Mouse (Mus musculus) erythroblast, embryonic 14.5 days (primary cell): ENCODE data around the gene Psmc3ip. TPM values are rescaled to one million over a fixed set of nuclear protein-coding genes. Genes with fewer than 3 reads are reported as not detected.

Experiments
- H3K27me3 ChIP-seq: 2 replicates; pipeline ENCODE4 v1.6.1; 2012; ENCODE audit warnings: inconsistent platforms; ENCODE audit not compliant: control insufficient read depth
- H3K36me3 ChIP-seq: 2 replicates; pipeline ENCODE4 v1.6.1; 2012; ENCODE audit warnings: mild to moderate bottlenecking, inconsistent platforms; ENCODE audit not compliant: control insufficient read depth
- H3K4me1 ChIP-seq: 2 replicates; pipeline ENCODE4 v1.6.1; 2012; ENCODE audit warnings: inconsistent platforms; ENCODE audit not compliant: control insufficient read depth
- H3K4me3 ChIP-seq: replicated peaks from 2 replicates; pipeline ENCODE3; 2012; ENCODE audit warnings: moderate library complexity, mild to moderate bottlenecking, inconsistent platforms
- H3K9me3 ChIP-seq: 2 replicates; pipeline ENCODE4 v1.6.1; 2012; ENCODE audit warnings: low read length, inconsistent platforms, mixed read lengths; ENCODE audit not compliant: control insufficient read depth
- GATA1 ChIP-seq: IDR thresholded peaks from 2 replicates; pipeline ENCODE4 v1.6.1; 2012; ENCODE audit warnings: low read length, inconsistent platforms, mixed read lengths
- TAL1 ChIP-seq: IDR thresholded peaks from 3 replicates; pipeline ENCODE4 v1.6.1; 2012; ENCODE audit warnings: low read length, inconsistent platforms, mixed read lengths
- polyA plus RNA-seq: library from polyadenylated mRNA; stranded (reverse); fragments of >175 nt; gene quantifications from 2 replicates; pipeline ENCODE4 v1.2.3, GENCODE M21; 2012

Gene Psmc3ip
- polyA plus RNA-seq, 1 experiment, result 5.2 TPM

GRCm38 (mm10) chr11:101069391-101070188, 25.6 kb downstream of the Psmc3ip start, which contains the start of gene Naglu:
Gene Naglu, plus strand, starts transcription at chr11:101070012.
- Histone ChIP-seq H3K27me3 (peaks cover 61% of the 10 kb centered on the region), H3K36me3 (peaks cover 18% of the 10 kb centered on the region), H3K9me3 (peaks cover 4% of the 10 kb centered on the region; the same call in 1 of the 2 replicates), H3K4me1 (peaks cover 52% of the 10 kb centered on the region), H3K4me3 (peak within 1 kb of the TSS; percentile 81)
- TF ChIP-seq TAL1 (no peak), GATA1 (no peak)

- Histone ChIP-seq H3K36me3 (peaks cover 46% of the 10 kb centered on the region), H3K27me3 (peaks cover 41% of the 10 kb centered on the region), H3K4me3 (peak overlapping the region; percentile 40), H3K4me1 (peaks cover 78% of the 10 kb centered on the region), H3K9me3 (no peaks in the 10 kb centered on the region)
- TF ChIP-seq TAL1 (no peak), GATA1 (no peak)
Observed at GRCm38 (mm10) chr11:101066549-101067412, 28.5 kb downstream of the Psmc3ip start.

GRCm38 (mm10) chr11:101065002-101065401, 30.2 kb downstream of the Psmc3ip start:
- TF ChIP-seq GATA1 (no peak), TAL1 (no peak)
- H3K36me3 ChIP-seq, result peaks cover 64% of the 10 kb centered on the region
- no peaks in the 10 kb centered on the region for H3K9me3 ChIP-seq
- no peak overlapping the region for H3K4me3 ChIP-seq
- peaks cover 23% of the 10 kb centered on the region for H3K27me3 ChIP-seq
- peaks cover 75% of the 10 kb centered on the region for H3K4me1 ChIP-seq

DNA sequence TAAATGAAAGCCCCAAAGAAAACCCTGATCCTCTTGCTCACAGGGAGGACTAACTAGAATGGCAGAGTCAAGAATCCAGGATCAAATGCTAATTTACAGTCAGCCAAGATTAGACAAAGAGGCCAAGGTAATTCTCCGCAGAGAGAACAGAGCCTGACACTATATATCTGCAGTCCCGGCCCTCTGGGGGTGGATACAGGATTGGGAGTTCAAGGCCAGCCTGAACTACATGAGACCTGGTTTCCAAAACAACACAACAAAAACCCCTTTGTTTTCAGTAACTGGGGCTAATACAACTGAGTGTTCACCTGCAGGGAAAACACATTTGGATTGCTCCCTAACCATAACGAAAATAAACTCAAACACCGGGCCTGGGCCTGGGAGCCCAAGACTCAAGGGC, 30.8 kb downstream of the Psmc3ip start:
- H3K27me3 ChIP-seq, result peaks cover 19% of the 10 kb centered on the region
- TF ChIP-seq TAL1, result no peak
- no peak for TF ChIP-seq GATA1
- no peaks in the 10 kb centered on the region for H3K9me3 ChIP-seq
- H3K36me3 ChIP-seq, result peaks cover 69% of the 10 kb centered on the region
- peak overlapping the region; percentile 43 for H3K4me3 ChIP-seq
- H3K4me1 ChIP-seq, result peaks cover 69% of the 10 kb centered on the region

DNA sequence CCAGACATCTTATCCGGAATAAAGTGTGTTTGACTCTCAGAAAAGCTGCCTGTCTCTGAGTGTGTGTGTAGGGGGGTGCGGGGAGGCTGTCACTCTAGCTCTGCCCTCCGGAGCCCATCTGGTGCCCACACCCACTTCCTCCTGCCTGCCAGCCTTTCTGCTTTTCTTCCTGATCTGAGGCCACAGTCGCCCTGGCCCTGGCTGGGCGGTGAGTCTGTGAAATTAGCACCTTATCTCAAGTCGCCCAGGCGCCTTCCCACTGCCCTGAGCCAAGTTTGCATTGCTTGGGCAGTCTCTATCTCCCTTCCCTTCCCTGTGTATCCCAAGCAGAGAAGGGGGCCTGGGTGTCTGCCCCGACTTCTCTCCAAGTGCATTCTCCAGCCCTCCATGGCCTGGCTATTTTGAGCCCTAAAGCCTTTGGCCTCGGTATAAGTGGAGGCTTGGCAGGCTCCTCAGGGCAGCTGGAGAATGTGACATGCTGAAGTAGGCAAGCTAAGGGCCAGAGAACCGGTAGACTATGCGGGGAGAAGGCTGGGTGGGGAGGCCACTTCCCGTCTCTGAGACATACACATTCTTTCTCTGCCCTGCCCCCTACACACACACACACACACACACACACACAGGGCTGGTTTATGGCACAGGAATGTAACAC, 31.4 kb downstream of the Psmc3ip start:
- peaks cover 66% of the 10 kb centered on the region for H3K4me1 ChIP-seq

DNA sequence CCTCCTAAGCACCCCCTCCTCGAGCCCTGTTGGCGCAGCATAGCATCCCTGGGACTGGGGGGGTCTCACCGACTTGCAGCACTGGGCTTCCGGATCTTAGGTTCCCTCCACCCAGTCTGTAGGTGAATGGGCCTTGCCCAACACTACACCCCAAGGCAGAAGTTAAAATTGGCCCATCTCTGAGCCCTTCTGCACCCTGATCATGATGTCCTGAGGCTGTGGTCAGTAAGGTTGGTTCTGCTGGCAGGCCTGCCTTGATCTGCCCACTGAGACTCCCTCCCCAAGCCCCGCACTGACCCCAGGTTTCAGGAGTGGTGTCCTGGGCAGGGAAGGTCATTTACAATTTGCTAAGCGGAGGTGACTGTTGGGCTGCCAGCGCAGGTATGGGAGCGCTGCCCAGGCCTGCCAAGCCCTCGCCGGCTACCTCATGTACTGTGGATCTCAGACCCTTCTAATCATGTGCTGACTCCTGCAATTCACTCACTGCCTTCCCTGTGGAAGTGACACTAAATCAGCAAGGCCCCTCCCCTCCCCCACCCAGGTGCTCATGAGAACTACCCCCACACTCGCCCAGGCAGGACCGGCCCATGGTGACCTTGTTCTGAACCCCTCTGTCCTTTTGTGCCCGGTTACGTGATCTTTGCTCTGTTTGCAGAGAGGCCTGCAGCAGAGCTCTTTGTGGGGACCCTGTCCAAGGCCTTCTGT, 32.1 kb downstream of the Psmc3ip start:
- peaks cover 6% of the 10 kb centered on the region for H3K27me3 ChIP-seq
- TF ChIP-seq GATA1 (no peak), TAL1 (no peak)
- peak overlapping the region; percentile 43 for H3K4me3 ChIP-seq
- H3K4me1 ChIP-seq, result peaks cover 73% of the 10 kb centered on the region
- H3K9me3 ChIP-seq, result no peaks in the 10 kb centered on the region
- H3K36me3 ChIP-seq, result peaks cover 82% of the 10 kb centered on the region

More for the DNA sequence above, 31.4 kb downstream of the Psmc3ip start:
- Histone ChIP-seq H3K27me3 (peaks cover 13% of the 10 kb centered on the region), H3K36me3 (peaks cover 76% of the 10 kb centered on the region), H3K9me3 (no peaks in the 10 kb centered on the region), H3K4me3 (peak overlapping the region; percentile 43)
- peak; percentile 81 for TF ChIP-seq GATA1
- peak; percentile 93 for TF ChIP-seq TAL1

DNA sequence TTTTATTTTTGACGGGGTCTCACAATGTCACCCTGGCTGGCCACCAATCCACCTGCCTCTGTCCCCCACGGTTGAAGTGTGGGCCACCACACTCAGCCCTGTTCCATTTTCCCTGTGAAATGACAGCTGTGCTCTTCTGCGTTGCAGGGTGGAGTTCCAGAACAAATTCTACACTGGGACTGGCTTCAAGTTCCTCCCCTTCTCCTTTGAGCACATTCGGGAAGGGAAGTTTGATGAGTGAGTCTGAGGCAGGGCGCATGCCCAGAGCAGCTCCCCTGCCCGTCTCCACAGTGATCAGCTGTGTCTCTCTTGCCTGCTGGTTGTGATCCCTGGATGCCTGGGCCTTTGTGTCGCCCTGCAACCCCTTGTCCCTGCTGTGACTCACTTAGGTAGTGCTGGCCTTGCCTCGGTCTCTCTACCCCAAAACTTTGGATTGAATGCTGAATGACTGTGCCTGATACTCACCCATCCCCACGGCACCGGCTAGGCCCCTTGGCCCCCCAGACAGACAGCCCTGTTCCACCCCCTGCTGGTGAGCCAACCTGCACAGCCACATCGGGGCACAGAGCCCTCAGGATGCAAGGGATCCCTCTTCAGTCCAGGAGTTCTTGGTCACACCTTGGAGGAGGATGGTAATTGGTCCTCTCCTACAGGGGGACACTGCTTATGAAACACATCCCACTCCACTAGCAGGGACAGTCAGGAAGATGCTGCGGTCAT, 32.9 kb downstream of the Psmc3ip start:
- TF ChIP-seq GATA1 (no peak), TAL1 (no peak)
- H3K27me3 ChIP-seq, result no peaks in the 10 kb centered on the region
- H3K4me3 ChIP-seq, result no peak overlapping the region
- H3K36me3 ChIP-seq, result peaks cover 90% of the 10 kb centered on the region
- H3K4me1 ChIP-seq, result peaks cover 79% of the 10 kb centered on the region
- no peaks in the 10 kb centered on the region for H3K9me3 ChIP-seq

GRCm38 (mm10) chr11:101061049-101061448, 34.2 kb downstream of the Psmc3ip start:
- Histone ChIP-seq H3K27me3 (no peaks in the 10 kb centered on the region), H3K9me3 (no peaks in the 10 kb centered on the region), H3K36me3 (peaks cover 99% of the 10 kb centered on the region), H3K4me3 (no peak overlapping the region), H3K4me1 (peaks cover 68% of the 10 kb centered on the region)
- TF ChIP-seq GATA1 (no peak), TAL1 (no peak)
